Mouse (Mus musculus) cerebellum, postnatal 14 days (tissue): ENCODE measurements at regions not wholly inside any gene's neighbourhood (a gene's known extent, or its start where the extent isn't known, plus 50 kb on each side); places are given as distances from the start of the nearest gene placed in this dataset.

Experiments used
- DNase-seq, 2 experiments: peaks; one replicate each; pipeline ENCODE4 v3.0.0; 2021; ENCODE audit warnings: mixed read lengths in 2 of 2

GRCm38 (mm10) chr2:50520169-50520568, 223.6 kb upstream of the Mmadhc start:
- peak; percentile 10 to 11 for DNase-seq

- DNase-seq = no peak
Observed at GRCm38 (mm10) chr2:50519129-50519504, 222.5 kb upstream of the Mmadhc start.

- peak; percentile 6 to 34 for DNase-seq
Observed at GRCm38 (mm10) chr2:50518371-50519128, 221.9 kb upstream of the Mmadhc start.

GRCm38 (mm10) chr2:50513276-50513675, 216.7 kb upstream of the Mmadhc start:
- DNase-seq = no peak

- DNase-seq = no peak
Observed at GRCm38 (mm10) chr2:50498713-50499112, 202.1 kb upstream of the Mmadhc start.

- DNase-seq = no peak
Observed at GRCm38 (mm10) chr2:50496057-50496433, 199.4 kb upstream of the Mmadhc start.

- DNase-seq = no peak
Observed at GRCm38 (mm10) chr2:50495141-50496056, 198.8 kb upstream of the Mmadhc start.

GRCm38 (mm10) chr2:50493597-50494335, 197.2 kb upstream of the Mmadhc start:
- no peak for DNase-seq

GRCm38 (mm10) chr2:50463799-50464198, 167.2 kb upstream of the Mmadhc start:
- DNase-seq = no peak

GRCm38 (mm10) chr2:50462378-50462777, 165.8 kb upstream of the Mmadhc start:
- no peak for DNase-seq

GRCm38 (mm10) chr2:50456654-50457053, 160.1 kb upstream of the Mmadhc start:
- DNase-seq = no peak

- DNase-seq = no peak
Observed at GRCm38 (mm10) chr2:50448117-50448516, 151.5 kb upstream of the Mmadhc start.

- no peak for DNase-seq
Observed at GRCm38 (mm10) chr2:50445963-50446485, 149.4 kb upstream of the Mmadhc start.

- DNase-seq = no peak
Observed at GRCm38 (mm10) chr2:50440333-50440732, 143.7 kb upstream of the Mmadhc start.

- no peak for DNase-seq
Observed at GRCm38 (mm10) chr2:50433166-50433565, 136.6 kb upstream of the Mmadhc start.

GRCm38 (mm10) chr2:50425151-50425550, 128.6 kb upstream of the Mmadhc start:
- DNase-seq = no peak

GRCm38 (mm10) chr2:50419648-50420047, 123.0 kb upstream of the Mmadhc start:
- no peak for DNase-seq

GRCm38 (mm10) chr2:50417643-50418042, 121.0 kb upstream of the Mmadhc start:
- no peak for DNase-seq

GRCm38 (mm10) chr2:50417135-50417534, 120.5 kb upstream of the Mmadhc start:
- DNase-seq = no peak

GRCm38 (mm10) chr2:50416056-50416455, 119.5 kb upstream of the Mmadhc start:
- DNase-seq = no peak

- peak in 1 of 2 experiments; percentile 2 for DNase-seq
Observed at GRCm38 (mm10) chr2:50405932-50406331, 109.3 kb upstream of the Mmadhc start.

- DNase-seq = no peak
Observed at GRCm38 (mm10) chr2:50403106-50403505, 106.5 kb upstream of the Mmadhc start.

GRCm38 (mm10) chr2:50398576-50398975, 102.0 kb upstream of the Mmadhc start:
- DNase-seq = peak; percentile 27 to 33
